Mouse (Mus musculus) common myeloid progenitor, adult 5-6 weeks (primary cell): Measurements from ENCODE around the gene Jag1. TPM values are rescaled to one million over a fixed set of nuclear protein-coding genes. Genes with fewer than 3 reads are reported as not detected.
A peak's percentile ranks its signal among the peaks of the same experiment; 100 is the strongest.

Experiments
- ATAC-seq: replicated peaks from 2 replicates; pipeline ENCODE4 v1.8.0; 2016; ENCODE audit warnings: low read depth, mild to moderate bottlenecking, moderate TSS enrichment, inconsistent platforms; ENCODE audit not compliant: poor library complexity, severe bottlenecking
- total RNA-seq: library from RNA; stranded (forward); fragments of 200-1000, 187-1606 nt; gene quantifications from 2 replicates; pipeline ENCODE4 v1.2.3, GENCODE M21; 2017

Jag1 gene
- total RNA-seq, 1 experiment from 2014 or later = not detected

DNA sequence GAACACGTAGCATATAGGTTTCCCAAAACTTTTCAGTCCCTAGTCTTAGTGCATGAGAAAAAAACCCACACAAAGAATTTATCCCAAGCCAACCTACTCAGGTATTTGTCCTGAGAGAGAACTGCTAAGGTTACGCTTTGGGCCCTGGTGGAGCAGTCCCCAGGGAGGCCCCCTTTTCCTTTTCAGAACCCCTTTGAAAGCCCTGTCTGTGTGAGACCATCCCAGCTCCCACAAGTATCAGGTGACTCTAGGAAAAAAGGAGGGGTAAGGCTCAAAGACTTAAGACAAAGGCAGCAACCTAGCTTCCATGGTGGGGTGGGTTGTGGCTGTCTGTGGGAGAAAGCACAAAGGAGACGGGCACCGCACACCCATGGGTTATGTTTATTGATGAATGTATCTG is 9.2 kb downstream of the Jag1 start:
- ATAC-seq = no peak

DNA sequence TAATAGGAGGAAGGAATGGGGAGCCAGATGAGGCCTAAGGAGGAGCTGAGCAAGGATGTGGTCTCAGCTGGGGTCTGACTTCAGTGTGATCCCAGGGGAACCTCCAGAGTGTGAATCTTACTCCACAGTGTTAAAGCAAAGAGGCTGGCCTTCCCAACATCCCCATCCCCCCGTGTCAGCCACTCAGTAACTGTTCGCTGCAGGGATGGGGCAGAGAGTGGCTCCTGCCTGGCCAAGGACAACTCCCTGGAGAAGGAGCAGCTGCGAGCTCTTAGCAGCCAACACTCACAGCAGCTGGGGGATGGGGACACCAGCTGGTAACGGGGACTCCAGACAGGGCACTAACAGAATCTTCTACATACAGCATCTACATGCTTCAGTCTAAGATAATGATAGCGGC is 15.4 kb downstream of the Jag1 start:
- ATAC-seq = no peak

DNA sequence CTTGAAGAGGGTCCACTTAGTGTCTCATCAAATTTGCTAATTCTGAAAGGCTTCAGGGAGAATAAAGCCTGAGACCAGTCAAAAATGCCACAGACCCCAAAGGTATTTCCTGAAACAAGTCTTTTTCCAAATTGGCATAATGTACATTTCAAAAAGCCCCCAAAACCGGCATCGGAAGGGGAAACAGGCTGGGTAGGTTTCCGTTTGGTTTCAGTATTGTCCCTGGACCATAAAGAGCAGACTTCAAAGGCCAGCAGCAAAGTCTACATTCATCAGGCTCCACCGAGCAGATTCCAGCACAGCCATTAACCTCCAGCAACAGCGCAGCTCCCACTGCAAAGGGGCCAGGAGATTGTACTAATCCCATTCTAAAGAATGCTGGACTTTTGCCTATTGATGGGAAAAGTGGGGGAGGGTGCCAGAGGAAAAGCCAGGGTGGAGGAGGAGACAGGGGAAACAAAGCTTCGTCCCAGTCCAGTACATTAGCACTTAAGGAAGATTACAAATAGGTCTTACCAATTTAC is 17.2 kb downstream of the Jag1 start:
- ATAC-seq = no peak

DNA sequence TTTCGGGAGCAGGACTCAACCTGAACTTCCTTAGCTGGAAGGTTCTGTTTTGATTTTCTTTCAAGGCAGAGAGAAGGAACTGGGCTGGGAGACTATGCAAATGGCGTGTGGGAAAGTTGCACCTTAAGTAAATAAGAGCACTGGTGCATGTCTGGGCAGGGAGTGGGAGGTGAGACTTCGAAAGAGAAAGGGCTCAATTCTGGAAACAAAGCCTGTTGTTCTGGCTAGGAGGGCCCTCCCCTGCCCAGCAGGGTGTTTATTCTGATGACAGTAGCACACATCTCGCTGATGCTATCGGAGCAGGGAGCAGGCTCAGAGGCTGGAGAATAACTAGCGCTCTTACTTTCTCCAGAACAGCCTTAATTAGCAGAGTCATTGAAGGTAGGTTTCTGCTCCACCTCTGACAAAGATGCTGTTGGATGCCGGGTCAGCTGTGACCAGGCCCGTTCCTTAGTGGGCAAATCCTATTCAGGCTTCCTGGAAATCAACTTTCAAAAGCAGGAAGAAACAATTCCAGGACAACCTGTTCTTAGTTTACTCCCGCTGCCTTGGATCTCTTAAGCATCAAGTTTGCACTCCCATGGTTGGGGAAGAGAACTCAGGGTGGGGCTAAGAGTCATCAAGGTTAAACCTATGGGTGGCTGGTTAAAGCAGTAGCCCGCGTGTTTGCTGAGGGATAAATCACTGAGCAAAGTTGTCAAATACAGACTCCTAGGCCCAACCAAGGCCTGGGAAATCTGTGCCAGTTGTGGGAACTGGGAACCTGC is 18.0 kb downstream of the Jag1 start:
- no peak for ATAC-seq

DNA sequence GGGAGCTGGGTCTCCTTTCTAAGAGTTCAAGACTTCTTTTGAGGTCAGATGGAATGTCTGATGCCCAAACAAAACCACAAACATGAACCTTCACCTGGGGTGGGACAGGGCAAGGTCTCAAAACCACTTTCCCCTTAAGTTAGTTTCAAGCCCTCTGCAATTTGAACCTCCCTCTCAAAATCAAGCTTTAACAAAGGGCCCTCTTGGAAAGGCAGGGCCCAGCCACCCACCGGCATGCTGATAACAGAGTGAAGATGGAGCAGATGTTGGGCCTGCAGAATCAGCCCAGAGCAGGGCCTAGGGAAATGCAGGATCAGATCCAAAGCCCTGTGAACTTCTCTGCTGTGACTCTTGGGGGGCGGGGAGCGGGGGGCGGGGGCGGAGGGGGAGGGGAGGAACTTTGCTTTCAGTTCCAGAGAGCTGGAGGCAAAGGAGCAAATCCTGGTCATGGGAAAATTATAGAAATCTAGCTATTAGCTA is 19.4 kb downstream of the Jag1 start:
- ATAC-seq = no peak

DNA sequence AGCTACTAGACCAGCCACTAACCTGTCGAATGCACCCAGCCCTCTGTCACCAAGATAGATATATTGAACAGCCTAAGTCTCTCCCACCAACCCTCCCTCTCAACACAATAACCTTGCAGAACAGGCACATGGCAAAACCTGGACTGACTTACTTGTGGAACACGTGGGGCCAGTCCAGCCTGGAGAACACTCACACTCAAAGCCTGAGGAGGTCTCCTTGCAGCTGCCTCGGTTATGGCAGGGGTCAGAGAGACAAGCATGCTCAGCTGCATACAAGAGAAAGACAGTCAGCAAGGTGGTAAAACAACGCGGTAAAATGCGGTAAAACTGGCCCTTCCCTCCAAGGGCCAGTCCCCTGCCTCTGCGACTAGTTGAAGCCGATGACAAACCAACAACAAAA is 22.1 kb downstream of the Jag1 start:
- no peak for ATAC-seq

DNA sequence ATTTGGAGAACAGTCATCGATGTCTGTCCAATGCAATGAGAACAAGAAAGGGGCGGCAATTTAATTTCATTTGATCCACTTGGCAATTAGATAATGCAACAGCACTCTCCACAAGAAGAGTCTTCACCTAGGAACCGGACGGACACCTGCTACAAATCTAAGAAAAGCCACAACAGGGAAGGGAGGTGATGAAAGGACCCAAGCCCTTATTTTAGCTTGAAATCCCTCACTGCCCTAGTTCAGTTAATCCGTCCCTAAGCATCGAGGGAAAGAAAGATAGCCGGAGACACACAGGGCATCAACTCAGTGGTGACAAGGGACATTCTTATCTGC is 23.2 kb downstream of the Jag1 start:
- no peak for ATAC-seq

DNA sequence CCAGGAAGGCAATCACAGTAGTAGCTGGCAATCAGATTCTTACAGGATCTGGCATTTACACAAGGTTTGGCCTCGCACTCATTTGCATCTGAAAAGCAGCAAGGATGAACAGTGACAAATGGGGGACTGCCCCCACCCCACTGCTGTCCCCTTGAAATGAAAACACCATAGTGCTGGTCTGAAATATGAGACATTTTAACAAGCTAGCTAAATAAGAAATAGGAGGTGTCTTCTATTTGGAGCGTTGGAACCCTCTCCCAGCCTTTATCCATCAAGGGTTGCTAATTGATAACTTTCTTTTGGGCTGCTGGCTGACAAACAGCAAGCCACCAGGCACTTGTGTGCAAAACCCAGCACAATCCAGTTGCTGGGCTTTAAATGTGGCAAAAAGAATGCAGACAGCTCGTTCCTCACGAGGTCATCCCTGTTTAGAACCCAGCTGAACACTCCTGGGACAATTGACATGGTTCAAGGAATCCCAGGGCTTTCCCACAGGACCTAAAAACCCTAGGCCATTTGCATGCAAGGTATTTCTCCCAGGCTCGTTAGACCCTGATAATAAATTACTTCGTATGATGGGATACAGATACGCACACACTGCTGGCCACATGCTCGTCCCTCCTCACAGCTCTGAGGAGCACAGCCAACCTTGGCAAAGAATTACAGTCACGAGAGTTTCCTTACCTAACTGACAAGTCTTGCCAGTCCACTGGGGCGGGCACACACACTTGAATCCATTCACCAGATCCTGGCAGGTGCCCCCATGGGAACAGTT is 23.7 kb downstream of the Jag1 start:
- ATAC-seq = no peak

DNA sequence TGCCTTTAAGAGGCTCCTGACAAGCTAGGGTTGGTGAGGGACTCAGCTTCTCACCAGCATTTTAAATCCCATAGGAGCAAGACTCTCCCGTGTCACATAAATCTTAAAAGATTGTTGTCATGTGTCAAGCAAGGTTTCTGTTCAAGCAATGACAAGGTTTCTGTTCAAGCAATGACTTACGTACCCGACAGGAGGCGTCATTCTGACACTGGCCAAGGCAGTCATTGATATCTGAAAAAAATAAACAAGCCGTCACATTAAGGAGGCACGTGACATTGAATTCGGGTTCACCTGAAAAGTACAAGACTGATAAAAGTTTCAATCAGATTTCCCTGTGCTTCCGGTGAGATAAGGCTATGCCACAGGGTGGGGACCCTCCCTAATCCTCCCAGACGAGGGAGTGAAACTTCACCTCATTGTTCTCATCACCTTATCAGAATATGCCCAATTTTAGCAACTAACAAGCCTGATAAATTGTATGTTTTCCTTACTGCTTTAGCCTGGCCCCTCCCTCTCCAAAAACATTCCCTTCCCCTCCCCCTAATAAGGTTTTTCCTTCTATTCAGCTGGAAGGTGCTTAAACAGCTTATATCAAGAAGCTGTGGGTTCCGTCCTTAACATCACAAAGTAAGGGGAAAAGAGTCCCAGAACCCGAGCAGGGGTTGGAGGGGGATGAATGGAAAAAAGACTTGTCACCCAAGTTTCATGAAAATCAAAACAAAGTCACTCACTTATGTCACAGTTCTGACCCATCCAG is 24.5 kb downstream of the Jag1 start:
- ATAC-seq = no peak

DNA sequence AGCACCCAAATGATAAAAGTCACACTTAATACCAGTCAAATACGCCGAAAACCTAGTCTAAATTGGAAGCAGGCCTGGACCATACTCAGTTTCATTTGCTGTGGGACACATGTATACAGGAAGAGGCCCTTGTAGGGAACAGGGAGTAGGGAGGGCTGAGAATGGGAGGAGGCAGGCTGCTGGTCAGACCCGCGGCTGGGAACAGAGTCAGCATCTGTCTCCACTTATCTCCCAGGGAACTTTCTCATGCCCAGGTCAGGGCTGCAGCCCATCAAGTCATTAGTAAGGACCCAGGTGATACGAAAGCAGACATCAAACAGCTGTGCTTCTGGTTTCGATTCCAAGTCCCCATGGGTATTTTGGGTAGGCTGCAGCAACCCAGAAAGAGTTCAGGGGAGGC is 28.7 kb downstream of the Jag1 start:
- no peak for ATAC-seq

DNA sequence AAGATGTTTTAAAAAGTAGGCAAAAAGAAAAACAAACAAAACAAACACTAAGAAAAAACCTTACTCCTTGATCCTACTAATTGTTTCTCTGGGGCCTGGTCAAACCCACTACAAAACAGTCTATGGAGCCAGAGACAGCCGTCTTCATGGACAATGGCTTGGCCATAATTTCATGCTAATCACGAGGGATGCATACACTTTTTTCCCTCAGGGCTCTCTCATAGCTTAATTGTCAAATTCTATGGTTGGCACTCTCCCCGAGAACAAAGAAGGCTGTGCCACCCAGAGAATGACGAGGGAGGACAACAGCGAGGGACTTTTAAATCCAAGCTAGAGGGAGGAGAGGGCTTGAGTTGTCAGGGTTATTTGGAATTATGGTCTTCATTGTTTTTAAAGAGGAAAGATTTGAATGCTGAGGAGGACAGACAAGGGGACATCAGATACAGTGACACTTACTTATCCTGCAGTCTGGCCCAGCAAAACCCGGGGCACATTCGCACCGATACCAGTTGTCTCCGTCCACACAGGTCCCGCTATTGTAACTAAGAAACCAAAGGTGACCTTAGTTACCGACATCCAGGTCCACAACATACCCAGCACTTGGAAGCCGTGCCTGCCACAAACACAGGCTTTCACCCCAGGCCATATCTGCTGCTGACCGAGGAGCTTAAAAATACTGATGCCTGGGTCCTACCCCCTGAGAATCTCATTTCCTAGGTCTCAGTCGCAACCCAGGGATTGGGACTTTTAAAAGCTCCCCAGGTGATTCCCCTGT is 29.6 kb downstream of the Jag1 start:
- ATAC-seq = no peak

DNA sequence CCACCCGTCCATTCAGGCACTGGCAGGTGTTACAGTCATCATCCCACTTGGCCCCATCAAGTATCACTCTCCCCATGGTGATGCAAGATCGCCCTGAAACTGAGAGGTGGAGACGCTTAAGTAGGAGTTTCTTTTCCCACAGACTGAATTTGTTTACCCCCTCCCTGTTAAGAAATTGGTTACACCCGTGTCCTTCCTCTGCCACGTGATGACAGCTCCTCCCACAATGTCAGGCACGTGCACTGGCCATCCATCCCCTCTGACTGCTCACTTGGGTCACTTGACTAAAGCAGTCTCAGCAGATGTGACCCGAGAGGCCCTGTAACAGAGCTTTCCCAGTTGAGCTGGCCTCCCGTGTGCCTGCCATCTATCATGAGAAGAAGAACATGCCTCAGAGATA is 31.2 kb downstream of the Jag1 start:
- no peak for ATAC-seq

DNA sequence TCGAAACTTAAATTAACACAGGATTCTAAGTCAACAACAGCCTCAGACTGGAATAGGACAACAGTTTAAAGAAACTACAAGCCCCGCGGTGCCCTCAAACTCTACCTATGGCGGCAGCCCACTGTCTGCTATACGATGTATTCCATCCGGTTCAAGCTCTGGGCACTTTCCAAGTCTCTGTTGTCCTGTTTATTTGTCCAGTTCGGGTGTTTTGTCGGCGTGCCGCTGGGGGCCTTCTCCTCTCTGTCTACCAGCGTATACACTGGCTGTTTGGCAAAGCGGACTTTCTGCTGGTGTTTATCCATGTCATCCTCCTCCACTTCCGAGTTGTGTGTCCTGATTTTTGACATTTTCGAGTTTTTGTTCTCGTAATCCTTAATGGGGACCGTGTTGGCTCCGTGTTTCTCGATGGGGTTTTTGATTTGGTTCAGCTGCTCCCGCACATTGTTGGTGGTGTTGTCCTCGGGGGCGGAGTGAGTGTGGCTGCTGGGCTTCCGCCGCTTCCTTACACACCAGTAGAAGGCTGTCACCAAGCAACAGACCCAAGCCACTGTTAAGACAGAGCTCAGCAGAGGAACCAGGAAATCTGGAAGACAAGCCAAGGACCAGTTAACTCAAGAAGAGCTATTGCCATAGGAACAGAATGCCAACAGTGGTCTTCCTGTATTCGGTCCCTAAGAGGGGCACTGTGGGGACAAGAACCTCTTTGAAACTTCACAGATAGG is 33.4 kb downstream of the Jag1 start:
- ATAC-seq = no peak

DNA sequence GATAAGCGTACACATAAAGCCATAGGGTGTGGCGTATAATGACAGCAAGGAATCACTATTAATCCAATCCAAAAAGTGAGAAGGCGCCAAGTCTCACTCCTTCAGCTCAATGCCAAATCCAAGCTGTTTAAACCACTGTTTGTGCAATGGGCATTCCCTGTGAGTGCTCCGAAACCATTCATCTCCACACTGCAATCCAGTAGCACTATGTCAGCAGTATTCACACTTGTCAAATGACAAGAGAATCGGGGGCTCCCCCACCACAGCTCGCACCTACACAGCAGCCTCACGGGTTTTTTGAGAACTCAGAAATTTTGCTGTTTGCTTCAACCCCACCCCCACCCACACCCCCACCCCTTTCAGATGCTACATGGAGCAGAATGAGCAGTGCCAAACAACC is 35.4 kb downstream of the Jag1 start:
- ATAC-seq = no peak

DNA sequence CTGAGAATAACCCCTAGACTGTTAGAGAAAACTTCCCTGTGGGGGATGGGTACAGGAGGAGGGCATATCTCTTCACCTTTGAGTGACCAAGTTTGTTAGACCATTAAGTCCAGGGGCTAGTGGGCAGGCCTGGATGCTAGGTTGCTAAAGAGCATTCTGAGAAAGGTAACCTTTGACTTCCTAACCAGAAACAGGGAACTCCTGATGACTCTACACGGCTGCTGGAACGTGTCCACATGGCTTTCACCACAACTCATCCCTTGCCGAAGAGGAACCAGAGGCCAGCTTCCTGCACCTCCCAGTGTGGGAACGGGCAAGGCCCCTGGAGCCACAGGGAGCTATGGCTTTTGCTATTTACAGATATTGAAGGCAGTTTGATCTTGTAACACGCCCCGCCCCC is 36.0 kb downstream of the Jag1 start:
- ATAC-seq = 0 out of 2 replicates have a peak, but pooled peaks have one; percentile 29

DNA sequence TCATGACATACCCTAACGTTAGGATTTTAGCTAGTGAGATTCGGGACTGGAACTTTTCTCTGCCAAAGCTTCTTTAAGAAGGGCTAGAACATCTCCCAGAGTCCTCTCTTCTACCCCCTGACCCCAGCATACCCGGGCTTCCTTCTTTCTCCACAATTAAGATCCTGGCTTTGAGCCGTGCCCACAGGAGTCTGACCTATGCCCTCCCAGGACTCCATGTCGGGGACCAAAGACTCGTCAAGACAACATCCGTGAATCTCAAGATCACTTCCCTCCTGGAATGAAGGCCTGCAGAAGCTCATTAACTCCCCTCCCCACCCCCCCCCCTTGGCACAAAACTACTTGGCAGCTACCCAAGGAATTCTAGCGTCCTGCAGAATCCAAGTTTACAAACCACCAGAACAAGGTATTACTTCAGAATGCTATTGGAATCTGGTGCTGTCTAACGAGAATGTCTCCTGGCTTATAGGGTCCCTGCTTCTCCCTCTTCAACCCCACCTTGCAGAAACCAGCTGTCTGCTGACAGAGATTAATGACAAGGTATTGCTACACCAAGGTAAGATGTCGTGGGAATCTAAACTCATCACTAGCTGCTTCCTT is 36.6 kb downstream of the Jag1 start:
- ATAC-seq = no peak

DNA sequence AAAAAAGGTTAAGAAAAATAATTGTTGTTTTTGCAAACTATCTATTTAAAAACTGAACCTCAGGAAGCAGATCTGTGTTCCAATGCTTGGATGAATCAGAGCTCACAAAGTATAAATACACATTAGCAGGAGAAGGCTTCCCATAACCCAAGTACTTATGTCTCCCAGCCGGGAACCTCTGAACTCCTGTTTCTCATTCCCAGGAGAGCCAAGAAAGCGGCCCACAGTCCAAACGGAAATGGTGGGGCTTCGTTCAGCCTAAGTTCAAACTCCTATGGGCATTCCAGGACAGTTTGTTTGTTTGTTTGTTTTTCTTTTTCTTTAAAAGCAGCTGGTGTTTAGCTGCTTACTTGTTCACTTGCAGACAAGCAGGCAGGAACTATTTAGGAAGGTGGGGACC is 37.7 kb downstream of the Jag1 start:
- no peak for ATAC-seq

DNA sequence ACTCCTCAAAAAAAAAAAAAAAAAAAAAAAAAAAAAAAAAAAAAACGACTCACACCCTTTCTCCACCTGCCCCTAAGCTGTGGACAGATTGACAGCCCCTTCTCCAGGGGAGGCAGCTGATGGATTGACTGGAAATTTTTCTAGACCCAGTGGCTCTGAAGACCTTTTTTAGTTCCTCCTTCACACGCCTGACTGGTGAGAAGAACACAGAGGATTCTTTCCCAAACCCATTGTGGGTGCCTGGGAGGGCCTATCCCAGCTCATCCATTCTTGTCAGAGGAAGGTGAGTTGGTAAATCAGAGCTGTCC is 42.2 kb downstream of the Jag1 start:
- no peak for ATAC-seq
